ENCODE assay signal across 11 mouse cellular contexts in the genomic region with DNA sequence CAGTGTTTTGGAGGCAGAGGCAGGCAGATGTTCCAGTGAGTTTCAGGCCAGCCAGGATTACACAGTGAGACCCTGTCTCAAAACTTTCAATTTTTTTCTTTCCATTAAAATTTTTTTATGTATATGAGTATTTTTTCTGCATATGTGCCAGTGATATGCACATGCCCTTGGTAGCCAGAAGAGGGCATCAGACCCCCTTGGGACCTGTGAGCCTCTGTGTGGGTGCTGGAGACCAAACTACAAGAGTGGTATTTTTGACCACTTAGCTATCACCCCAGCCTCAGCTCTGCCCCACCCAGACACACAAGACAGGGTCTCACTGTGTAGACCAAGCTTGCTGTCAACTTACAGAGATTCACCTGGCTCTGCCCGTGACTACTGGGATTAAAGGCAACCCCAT. TPM values are rescaled to one million over a fixed set of nuclear protein-coding genes. Genes with fewer than 3 reads are reported as not detected.
DNase-seq lines count a peak whose midpoint lies in the region; ATAC-seq and TF ChIP-seq lines count a peak whose summit lies in the region.
"Had no signal": no experiment of that assay in that cellular context is flagged by ENCODE, and none has a peak within 500 bp of the region (broad histone marks: within the 10 kb centered on the region; RNA-seq: fewer than 3 reads in every experiment).

No protein-coding gene starts in this region.

- no peak for ATAC-seq in heart, embryonic 15.5 days (replicated peaks; ENCODE audit: insufficient number of reproducible peaks, insufficient read depth, low FRiP score, low read depth)
- ATAC-seq in megakaryocyte-erythroid progenitor cell, adult 5-6 weeks (replicated peaks; ENCODE audit: low FRiP score, low TSS enrichment, poor library complexity, severe bottlenecking) = 0 out of 2 replicates have a peak, but pooled peaks have one; percentile 49

- no peak for TF ChIP-seq POLR2A in lung, adult 2 months (IDR thresholded peaks at IDR 0.05; ENCODE audit: borderline replicate concordance, extremely low read depth, low read depth, low read length)

- DNase-seq in heart, adult 8-10 months (ENCODE audit: low spot score) = no peak
- no peak for DNase-seq in lung, adult 2 months
- no peak for DNase-seq in lung, postnatal 4 days
- DNase-seq in T-cell, adult 2 months (ENCODE audit: low spot score) = peak; percentile 32
- no peak for DNase-seq in right cerebral cortex, postnatal 36 days (ENCODE audit: low spot score in 2 of 2)
- DNase-seq: retina, postnatal 1 day; thymus, postnatal 36 days had no signal

- H3K4me2 ChIP-seq in heart, embryonic 15.5 days = no peak overlapping the region
- H3K4me2 ChIP-seq: hindbrain, embryonic 13.5 days had no signal

- no peak overlapping the region for H3K9ac ChIP-seq in heart, embryonic 15.5 days
- H3K9ac ChIP-seq: hindbrain, embryonic 13.5 days had no signal

- 96% methylated on average over 1 of the region's 1 CpGs for WGBS in heart, embryonic 15.5 days
- 92% methylated on average over 1 of the region's 1 CpGs for WGBS in lung, adult 2 months

- no peaks in the 10 kb centered on the region for H3K36me3 ChIP-seq in heart, embryonic 15.5 days

- no peak overlapping the region for H3K4me3 ChIP-seq in heart, embryonic 15.5 days
- H3K4me3 ChIP-seq in lung, adult 2 months (replicated peaks; ENCODE audit: extremely low read depth, low read depth, low read length) = no peak overlapping the region
- H3K4me3 ChIP-seq: hindbrain, embryonic 13.5 days; midbrain, embryonic 10.5 days had no signal

- H3K9me3 ChIP-seq in heart, embryonic 15.5 days (replicated peaks) = no peaks in the 10 kb centered on the region
- H3K9me3 ChIP-seq: hindbrain, embryonic 13.5 days; midbrain, embryonic 10.5 days had no signal

- peak overlapping the region; percentile 77 for H3K27ac ChIP-seq in heart, embryonic 15.5 days
- H3K27ac ChIP-seq: midbrain, embryonic 10.5 days had no signal

- TF ChIP-seq CTCF in lung, adult 2 months (IDR thresholded peaks at IDR 0.05; ENCODE audit: insufficient read depth, low read length) = peak; percentile 66

- H3K4me1 ChIP-seq in heart, embryonic 15.5 days (replicated peaks) = peaks cover 52% of the 10 kb centered on the region
- peaks cover 29% of the 10 kb centered on the region for H3K4me1 ChIP-seq in lung, adult 2 months (ENCODE audit: control insufficient read depth, insufficient read depth, low read length)

- H3K27me3 ChIP-seq in heart, embryonic 15.5 days = no peaks in the 10 kb centered on the region
- H3K27me3 ChIP-seq: hindbrain, embryonic 13.5 days had no signal

RNA-seq across cellular contexts. Expression of a gene that starts 25.7 kb away (rescaled TPM):
- 44.8 and 45.1 TPM in 2 replicates for polyA plus RNA-seq in heart, embryonic 15.5 days (2015; fragmentation: Nextera tagmentation; extraction: Ambion mirVana)
- 10 to 100 TPM; 14.7 to 17.6 (median 16.4) TPM for total RNA-seq in heart, adult 8-10 months (2022)
- 65.9 and 69.9 TPM in 2 replicates for polyA plus RNA-seq in lung, adult 2 months (2012; rRNA removed)
- total RNA-seq in megakaryocyte-erythroid progenitor cell, adult 5-6 weeks (2014; fragmentation: Nextera tagmentation) = 24.3 and 29.1 TPM in 2 replicates
- 31.9 and 56.4 TPM in 2 replicates for total RNA-seq in megakaryocyte-erythroid progenitor cell, adult 5-6 weeks (2017)

RNA-seq across cellular contexts. Expression of a gene that starts 52.9 kb away (rescaled TPM):
- polyA plus RNA-seq in heart, embryonic 15.5 days (2015; fragmentation: Nextera tagmentation; extraction: Ambion mirVana) = 0.93 and 1.4 TPM in 2 replicates
- under 1 TPM; 0.25 to 0.66 (median 0.53) TPM for total RNA-seq in heart, adult 8-10 months (2022)
- polyA plus RNA-seq in lung, adult 2 months (2012; rRNA removed) = 2.3 and 5.3 TPM in 2 replicates
- total RNA-seq in megakaryocyte-erythroid progenitor cell, adult 5-6 weeks (2014; fragmentation: Nextera tagmentation) = not detected in 2 replicates
- total RNA-seq in megakaryocyte-erythroid progenitor cell, adult 5-6 weeks (2017) = 0.42 TPM in 1 of 2 replicates, not detected in the other
